Mouse (Mus musculus): ENCODE results near the gene Cdhr3. TPM values are rescaled to one million over a fixed set of nuclear protein-coding genes. Genes with fewer than 3 reads are reported as not detected.
"Not testable (repeated sequence)": the region's sequence is repeated elsewhere in the genome, so short reads cannot be mapped to it uniquely, and the experiment has no call there.

Cdhr3 gene
- polyA plus RNA-seq, 1 experiment from 2014 or later: not detected

GRCm38 (mm10) chr12:33068977-33069376 lies 23.7 kb downstream of the Cdhr3 start:
- Histone ChIP-seq H3K27me3 (no peaks in the 10 kb centered on the region), H3K9ac (replicated peaks) (no peak overlapping the region), H3K27ac (no peak overlapping the region), H3K9me3 (no peaks in the 10 kb centered on the region), H3K4me2 (replicated peaks) (no peak overlapping the region), H3K36me3 (no peaks in the 10 kb centered on the region), H3K4me3 (replicated peaks) (no peak overlapping the region), H3K4me1 (replicated peaks) (peaks cover 24% of the 10 kb centered on the region)
- WGBS: 86% methylated on average over 2 of the region's 2 CpGs
- ATAC-seq: no peak

- no peak overlapping the region for H3K4me3 ChIP-seq (replicated peaks)
- peaks cover 12% of the 10 kb centered on the region for H3K4me1 ChIP-seq (replicated peaks)
- H3K27ac ChIP-seq: no peak overlapping the region
- WGBS: 55% methylated on average over 4 of the region's 4 CpGs
- ATAC-seq: no peak
- no peak overlapping the region for H3K9ac ChIP-seq (replicated peaks)
- no peak overlapping the region for H3K4me2 ChIP-seq (replicated peaks)
- H3K36me3 ChIP-seq: no peaks in the 10 kb centered on the region
- H3K9me3 ChIP-seq: no peaks in the 10 kb centered on the region
- no peaks in the 10 kb centered on the region for H3K27me3 ChIP-seq
These were observed 26.3 kb downstream of the Cdhr3 start for GRCm38 (mm10) chr12:33066355-33066754.

- no peak overlapping the region for H3K9ac ChIP-seq (replicated peaks)
- no peak overlapping the region for H3K27ac ChIP-seq
- H3K4me3 ChIP-seq (replicated peaks): no peak overlapping the region
- no peaks in the 10 kb centered on the region for H3K36me3 ChIP-seq
- H3K4me1 ChIP-seq (replicated peaks): peaks cover 18% of the 10 kb centered on the region
- no peak overlapping the region for H3K4me2 ChIP-seq (replicated peaks)
- WGBS: 76% methylated on average over 3 of the region's 3 CpGs
- no peaks in the 10 kb centered on the region for H3K9me3 ChIP-seq
- ATAC-seq: no peak
- no peaks in the 10 kb centered on the region for H3K27me3 ChIP-seq
These were observed 27.5 kb downstream of the Cdhr3 start for GRCm38 (mm10) chr12:33065162-33065561.

- ATAC-seq: no peak
- Histone ChIP-seq H3K36me3 (no peaks in the 10 kb centered on the region), H3K9me3 (no peaks in the 10 kb centered on the region), H3K4me3 (replicated peaks) (no peak overlapping the region), H3K27ac (no peak overlapping the region), H3K4me1 (replicated peaks) (peaks cover 20% of the 10 kb centered on the region), H3K4me2 (replicated peaks) (no peak overlapping the region), H3K27me3 (no peaks in the 10 kb centered on the region), H3K9ac (replicated peaks) (no peak overlapping the region)
- WGBS: 74% methylated on average over 2 of the region's 2 CpGs
These were observed 28.4 kb downstream of the Cdhr3 start for GRCm38 (mm10) chr12:33064266-33064665.

- no peak for ATAC-seq
- WGBS: 75% methylated on average over 2 of the region's 2 CpGs
- Histone ChIP-seq H3K4me1 (replicated peaks) (peaks cover 21% of the 10 kb centered on the region), H3K27me3 (0 out of 2 replicates have a peak, but pooled peaks cover 7% of the 10 kb centered on the region), H3K9me3 (no peaks in the 10 kb centered on the region), H3K27ac (no peak overlapping the region), H3K36me3 (no peaks in the 10 kb centered on the region), H3K9ac (replicated peaks) (no peak overlapping the region), H3K4me3 (replicated peaks) (no peak overlapping the region), H3K4me2 (replicated peaks) (no peak overlapping the region)
These were observed 29.4 kb downstream of the Cdhr3 start for GRCm38 (mm10) chr12:33063250-33063649.

- H3K4me3 ChIP-seq (replicated peaks); H3K27me3 ChIP-seq; H3K9me3 ChIP-seq; ATAC-seq; H3K27ac ChIP-seq; H3K36me3 ChIP-seq; H3K4me2 ChIP-seq (replicated peaks); H3K9ac ChIP-seq (replicated peaks): not testable (repeated sequence)
- WGBS: 60% methylated on average over 2 of the region's 2 CpGs
- peaks cover 29% of the 10 kb centered on the region for H3K4me1 ChIP-seq (replicated peaks)
These were observed 30.3 kb downstream of the Cdhr3 start for GRCm38 (mm10) chr12:33062379-33062778.

GRCm38 (mm10) chr12:33061651-33062050 lies 31.0 kb downstream of the Cdhr3 start:
- 38% methylated on average over 8 of the region's 8 CpGs for WGBS
- H3K4me2 ChIP-seq (replicated peaks): no peak overlapping the region
- peak overlapping the region; percentile 57 for H3K27ac ChIP-seq
- peak; percentile 49 for ATAC-seq
- no peak overlapping the region for H3K4me3 ChIP-seq (replicated peaks)
- 0 out of 2 replicates have a peak, but pooled peaks cover 7% of the 10 kb centered on the region for H3K27me3 ChIP-seq
- H3K36me3 ChIP-seq: no peaks in the 10 kb centered on the region
- peaks cover 37% of the 10 kb centered on the region for H3K4me1 ChIP-seq (replicated peaks)
- H3K9me3 ChIP-seq: no peaks in the 10 kb centered on the region
- H3K9ac ChIP-seq (replicated peaks): peak overlapping the region; percentile 28; the same call in 1 of the 2 replicates

- WGBS: 10% methylated on average over 19 of the region's 19 CpGs
- Histone ChIP-seq H3K4me3 (replicated peaks) (no peak overlapping the region; the same call in 1 of the 2 replicates), H3K4me1 (replicated peaks) (peaks cover 39% of the 10 kb centered on the region), H3K9ac (replicated peaks) (0 out of 2 replicates have a peak overlapping the region, but pooled peaks have one; percentile 44), H3K27ac (peak overlapping the region; percentile 76), H3K9me3 (no peaks in the 10 kb centered on the region), H3K4me2 (replicated peaks) (peak overlapping the region; percentile 48), H3K36me3 (no peaks in the 10 kb centered on the region), H3K27me3 (0 out of 2 replicates have a peak, but pooled peaks cover 7% of the 10 kb centered on the region)
- peak; percentile 91 for ATAC-seq
These were observed 35.2 kb downstream of the Cdhr3 start for GRCm38 (mm10) chr12:33057231-33058048.

- Histone ChIP-seq H3K9ac (replicated peaks) (no peak overlapping the region), H3K4me3 (replicated peaks) (no peak overlapping the region), H3K27ac (no peak overlapping the region), H3K9me3 (no peaks in the 10 kb centered on the region), H3K36me3 (no peaks in the 10 kb centered on the region), H3K4me1 (replicated peaks) (peaks cover 34% of the 10 kb centered on the region), H3K27me3 (0 out of 2 replicates have a peak, but pooled peaks cover 7% of the 10 kb centered on the region), H3K4me2 (replicated peaks) (no peak overlapping the region)
- WGBS: 47% methylated on average over 3 of the region's 3 CpGs
- ATAC-seq: no peak
These were observed 36.1 kb downstream of the Cdhr3 start for GRCm38 (mm10) chr12:33056574-33056973.

- H3K4me2 ChIP-seq (replicated peaks): no peak overlapping the region
- no peak overlapping the region for H3K9ac ChIP-seq (replicated peaks)
- no peak overlapping the region for H3K4me3 ChIP-seq (replicated peaks)
- H3K27ac ChIP-seq: no peak overlapping the region
- H3K9me3 ChIP-seq: no peaks in the 10 kb centered on the region
- 0 out of 2 replicates have a peak, but pooled peaks cover 7% of the 10 kb centered on the region for H3K27me3 ChIP-seq
- 81% methylated on average over 6 of the region's 6 CpGs for WGBS
- H3K36me3 ChIP-seq: no peaks in the 10 kb centered on the region
- no peak for ATAC-seq
- peaks cover 30% of the 10 kb centered on the region for H3K4me1 ChIP-seq (replicated peaks)
These were observed 36.6 kb downstream of the Cdhr3 start for GRCm38 (mm10) chr12:33056074-33056473.

- H3K9ac ChIP-seq (replicated peaks): no peak overlapping the region
- no peaks in the 10 kb centered on the region for H3K9me3 ChIP-seq
- no peak overlapping the region for H3K4me2 ChIP-seq (replicated peaks)
- H3K27me3 ChIP-seq: 0 out of 2 replicates have a peak, but pooled peaks cover 11% of the 10 kb centered on the region
- H3K4me3 ChIP-seq (replicated peaks): no peak overlapping the region
- H3K36me3 ChIP-seq: no peaks in the 10 kb centered on the region
- H3K27ac ChIP-seq: no peak overlapping the region
- 71% methylated on average over 13 of the region's 13 CpGs for WGBS
- peaks cover 24% of the 10 kb centered on the region for H3K4me1 ChIP-seq (replicated peaks)
- ATAC-seq: no peak
These were observed 38.9 kb downstream of the Cdhr3 start for GRCm38 (mm10) chr12:33053746-33054145.

GRCm38 (mm10) chr12:33053311-33053710 lies 39.4 kb downstream of the Cdhr3 start:
- Histone ChIP-seq H3K36me3 (no peaks in the 10 kb centered on the region), H3K9ac (replicated peaks) (no peak overlapping the region), H3K27me3 (0 out of 2 replicates have a peak, but pooled peaks cover 7% of the 10 kb centered on the region), H3K4me2 (replicated peaks) (no peak overlapping the region), H3K4me3 (replicated peaks) (no peak overlapping the region), H3K9me3 (no peaks in the 10 kb centered on the region), H3K4me1 (replicated peaks) (peaks cover 24% of the 10 kb centered on the region), H3K27ac (no peak overlapping the region)
- WGBS: 81% methylated on average over 9 of the region's 9 CpGs
- no peak for ATAC-seq
